Mouse (Mus musculus) E14TG2a.4 (cell line): ENCODE results near the gene Sh3gl3.

ENCODE experiments used
- CTCF ChIP-seq: conservative IDR thresholded peaks from 2 replicates; pipeline ENCODE4 v1.5.1; 2014; ENCODE audit warnings: low read length
- NANOG ChIP-seq: IDR thresholded peaks from 2 replicates; pipeline ENCODE4 v1.6.1; 2014; ENCODE audit warnings: borderline replicate concordance, low read length, mixed read lengths

GRCm38 (mm10) chr7:82282464-82282863 lies 108.8 kb downstream of the Sh3gl3 start:
- TF ChIP-seq CTCF (no peak), NANOG (no peak)
